Mouse (Mus musculus) myocyte (in vitro differentiated cells): ENCODE results near the gene Zdhhc5. TPM values are rescaled to one million over a fixed set of nuclear protein-coding genes. Genes with fewer than 3 reads are reported as not detected.

Experiments
- H3K27me3 ChIP-seq: one replicate; pipeline ENCODE4 v1.6.1; 2011; ENCODE audit not compliant: control insufficient read depth, insufficient read depth, insufficient read length
- H3K36me3 ChIP-seq: one replicate; pipeline ENCODE4 v1.6.1; 2011; ENCODE audit not compliant: control insufficient read depth, insufficient read depth
- H3K4me2 ChIP-seq: one replicate; pipeline ENCODE4 v1.6.1; 2011; ENCODE audit warnings: low read depth, control low read depth
- H3K4me3 ChIP-seq: one replicate; pipeline ENCODE4 v1.5.1; 2011; ENCODE audit warnings: mild to moderate bottlenecking, control low read depth, moderate library complexity
- H3K79me2 ChIP-seq: one replicate; pipeline ENCODE4 v1.6.1; 2011; ENCODE audit not compliant: control insufficient read depth, insufficient read depth
- H3ac ChIP-seq: one replicate; pipeline ENCODE4 v1.6.1; 2011; ENCODE audit not compliant: control insufficient read depth, insufficient read length
- CEBPB ChIP-seq: IDR thresholded peaks from 2 replicates; pipeline ENCODE4 v1.6.1; 2011; ENCODE audit warnings: mild to moderate bottlenecking, moderate library complexity; ENCODE audit not compliant: poor library complexity, insufficient read depth, severe bottlenecking
- E2F4 ChIP-seq: IDR thresholded peaks from one replicate; pipeline ENCODE4 v1.6.1; 2011; ENCODE audit warnings: mild to moderate bottlenecking, control low read depth, moderate library complexity; ENCODE audit not compliant: insufficient read depth
- MAX ChIP-seq: IDR thresholded peaks from one replicate; pipeline ENCODE4 v1.6.1; 2011; ENCODE audit warnings: low read depth, mild to moderate bottlenecking, control low read depth
- MYOD1 ChIP-seq, 3 experiments: IDR thresholded peaks; one replicate each; pipeline ENCODE4 v1.6.1; 2011; ENCODE audit warnings: control low read depth in 2 of 3, low read depth in 2 of 3, mild to moderate bottlenecking in 2 of 3, moderate library complexity in 1 of 3; ENCODE audit not compliant: insufficient read length in 2 of 3, control insufficient read depth in 1 of 3
- MYOG ChIP-seq, 3 experiments: IDR thresholded peaks; one replicate each; pipeline ENCODE4 v1.6.1; 2011; ENCODE audit warnings: control low read depth in 2 of 3, low read depth in 2 of 3, mild to moderate bottlenecking in 2 of 3; ENCODE audit not compliant: insufficient read length in 2 of 3, control insufficient read depth in 1 of 3, insufficient read depth in 1 of 3
- POLR2A ChIP-seq: IDR thresholded peaks from one replicate; pipeline ENCODE4 v1.6.1; 2011; ENCODE audit warnings: low read depth, mild to moderate bottlenecking, control low read depth, moderate library complexity; ENCODE audit not compliant: insufficient read length
- POLR2AphosphoS2 ChIP-seq: IDR thresholded peaks from one replicate; pipeline ENCODE4 v1.6.1; 2011; ENCODE audit warnings: low read depth, control low read depth; ENCODE audit not compliant: insufficient read length
- REST ChIP-seq: IDR thresholded peaks from one replicate; pipeline ENCODE4 v1.6.1; 2011; ENCODE audit warnings: mild to moderate bottlenecking, control low read depth, moderate library complexity; ENCODE audit not compliant: insufficient read depth, insufficient read length
- SRF ChIP-seq: IDR thresholded peaks from one replicate; pipeline ENCODE4 v1.6.1; 2011; ENCODE audit warnings: low read depth; ENCODE audit not compliant: control insufficient read depth, insufficient read length
- TCF12 ChIP-seq: IDR thresholded peaks from one replicate; pipeline ENCODE4 v1.6.1; 2011; ENCODE audit warnings: mild to moderate bottlenecking, control low read depth; ENCODE audit not compliant: poor library complexity, insufficient read depth, severe bottlenecking
- TCF3 ChIP-seq: IDR thresholded peaks from one replicate; pipeline ENCODE4 v1.6.1; 2011; ENCODE audit warnings: low read depth, control low read depth; ENCODE audit not compliant: insufficient read length
- USF1 ChIP-seq: IDR thresholded peaks from one replicate; pipeline ENCODE4 v1.6.1; 2011; ENCODE audit warnings: low read depth, mild to moderate bottlenecking, control low read depth, moderate library complexity
- polyA plus RNA-seq: library from polyadenylated mRNA; unstranded; fragments of >200 nt; fragmentation: generic; extraction: Trizol; gene quantifications from one replicate; pipeline ENCODE4 v1.2.1, GENCODE M21; 2012; ENCODE audit warnings: missing spikeins

Gene Zdhhc5
- polyA plus RNA-seq, 1 experiment, result 36.3 TPM

GRCm38 (mm10) chr2:84711898-84712297, 3.1 kb downstream of the Zdhhc5 start:
- Histone ChIP-seq H3ac (no peak overlapping the region), H3K27me3 (no peaks in the 10 kb centered on the region), H3K79me2 (peaks cover 76% of the 10 kb centered on the region), H3K36me3 (peaks cover 31% of the 10 kb centered on the region), H3K4me2 (no peak overlapping the region), H3K4me3 (no peak overlapping the region)
- no peak for TF ChIP-seq REST

GRCm38 (mm10) chr2:84707523-84707922, 7.5 kb downstream of the Zdhhc5 start:
- Histone ChIP-seq H3K27me3 (no peaks in the 10 kb centered on the region), H3K4me2 (no peak overlapping the region), H3K36me3 (peaks cover 37% of the 10 kb centered on the region), H3K79me2 (peaks cover 88% of the 10 kb centered on the region), H3ac (no peak overlapping the region), H3K4me3 (no peak overlapping the region)
- TF ChIP-seq E2F4, result no peak

- H3K27me3 ChIP-seq, result no peaks in the 10 kb centered on the region
- H3K4me2 ChIP-seq, result no peak overlapping the region
- H3K36me3 ChIP-seq, result peaks cover 40% of the 10 kb centered on the region
- H3K4me3 ChIP-seq, result no peak overlapping the region
- H3ac ChIP-seq, result no peak overlapping the region
- peaks cover 66% of the 10 kb centered on the region for H3K79me2 ChIP-seq
- TF ChIP-seq TCF3, result no peak
- no peak for TF ChIP-seq MYOG (IDR thresholded peaks at IDR 0.05; ENCODE audit: control insufficient read depth in 1 of 3, insufficient read depth in 1 of 3, insufficient read length in 2 of 3, low read depth in 2 of 3)
- no peak for TF ChIP-seq MAX
- no peak for TF ChIP-seq SRF
- no peak for TF ChIP-seq POLR2A
Measured at GRCm38 (mm10) chr2:84705295-84705694, 9.7 kb downstream of the Zdhhc5 start.

GRCm38 (mm10) chr2:84704329-84704728, 10.7 kb downstream of the Zdhhc5 start:
- H3ac ChIP-seq, result no peak overlapping the region
- no peaks in the 10 kb centered on the region for H3K27me3 ChIP-seq
- peaks cover 36% of the 10 kb centered on the region for H3K36me3 ChIP-seq
- TF ChIP-seq E2F4 (no peak), MAX (no peak), TCF12 (no peak), TCF3 (no peak), CEBPB (no peak), REST (no peak), MYOG (IDR thresholded peaks at IDR 0.05; ENCODE audit: control insufficient read depth in 1 of 3, insufficient read depth in 1 of 3, insufficient read length in 2 of 3, low read depth in 2 of 3) (no peak), USF1 (no peak), POLR2AphosphoS2 (no peak), MYOD1 (IDR thresholded peaks at IDR 0.05; ENCODE audit: control insufficient read depth in 1 of 3, insufficient read length in 2 of 3, low read depth in 2 of 3) (no peak), POLR2A (no peak), SRF (no peak)
- H3K79me2 ChIP-seq, result peaks cover 56% of the 10 kb centered on the region
- no peak overlapping the region for H3K4me2 ChIP-seq
- H3K4me3 ChIP-seq, result no peak overlapping the region

- no peak for TF ChIP-seq REST
- TF ChIP-seq MYOD1 (IDR thresholded peaks at IDR 0.05; ENCODE audit: control insufficient read depth in 1 of 3, insufficient read length in 2 of 3, low read depth in 2 of 3), result no peak
- no peak for TF ChIP-seq MYOG (IDR thresholded peaks at IDR 0.05; ENCODE audit: control insufficient read depth in 1 of 3, insufficient read depth in 1 of 3, insufficient read length in 2 of 3, low read depth in 2 of 3)
- no peak for TF ChIP-seq USF1
- no peak for TF ChIP-seq POLR2AphosphoS2
- Histone ChIP-seq H3K36me3 (peaks cover 33% of the 10 kb centered on the region), H3ac (no peak overlapping the region)
Measured at GRCm38 (mm10) chr2:84703497-84703896, 11.5 kb downstream of the Zdhhc5 start.

GRCm38 (mm10) chr2:84695007-84695695, 19.8 kb downstream of the Zdhhc5 start:
- no peak for TF ChIP-seq POLR2A
- TF ChIP-seq MYOG (IDR thresholded peaks at IDR 0.05; ENCODE audit: control insufficient read depth in 1 of 3, insufficient read depth in 1 of 3, insufficient read length in 2 of 3, low read depth in 2 of 3), result no peak
- TF ChIP-seq E2F4, result no peak
- no peak for TF ChIP-seq SRF
- no peak for TF ChIP-seq TCF3
- TF ChIP-seq MAX, result no peak
- TF ChIP-seq MYOD1 (IDR thresholded peaks at IDR 0.05; ENCODE audit: control insufficient read depth in 1 of 3, insufficient read length in 2 of 3, low read depth in 2 of 3), result no peak
- no peak for TF ChIP-seq REST
- no peak for TF ChIP-seq POLR2AphosphoS2
- TF ChIP-seq TCF12, result no peak
- no peak for TF ChIP-seq USF1
- TF ChIP-seq CEBPB, result no peak
- no peaks in the 10 kb centered on the region for H3K27me3 ChIP-seq
- H3ac ChIP-seq, result no peak overlapping the region
- H3K4me3 ChIP-seq, result no peak overlapping the region
- no peak overlapping the region for H3K4me2 ChIP-seq
- peaks cover 69% of the 10 kb centered on the region for H3K36me3 ChIP-seq
- H3K79me2 ChIP-seq, result no peaks in the 10 kb centered on the region

More at GRCm38 (mm10) chr2:84703497-84703896, 11.5 kb downstream of the Zdhhc5 start:
- Histone ChIP-seq H3K4me3 (no peak overlapping the region), H3K4me2 (no peak overlapping the region), H3K79me2 (peaks cover 48% of the 10 kb centered on the region), H3K27me3 (no peaks in the 10 kb centered on the region)
